Mouse (Mus musculus) adrenal gland, adult 2 months (tissue): ENCODE measurements around the gene Syna. TPM values are rescaled to one million over a fixed set of nuclear protein-coding genes. Genes with fewer than 3 reads are reported as not detected.

ENCODE experiments used
- DNase-seq: peaks from one replicate; pipeline ENCODE4 v3.0.0; 2021
- polyA plus RNA-seq: library from polyadenylated mRNA; depleted of rRNA; stranded (reverse); fragments of >200 nt; gene quantifications from 2 replicates; pipeline ENCODE4 v1.2.3, GENCODE M21; 2012
- total RNA-seq, 2 experiments: library from RNA; stranded (reverse); gene quantifications; 2 replicates each; pipeline ENCODE4 v1.2.3; 2021

Syna gene
- total and polyA plus RNA-seq, 3 experiments, result 0.04 TPM; not detected in 2

DNA sequence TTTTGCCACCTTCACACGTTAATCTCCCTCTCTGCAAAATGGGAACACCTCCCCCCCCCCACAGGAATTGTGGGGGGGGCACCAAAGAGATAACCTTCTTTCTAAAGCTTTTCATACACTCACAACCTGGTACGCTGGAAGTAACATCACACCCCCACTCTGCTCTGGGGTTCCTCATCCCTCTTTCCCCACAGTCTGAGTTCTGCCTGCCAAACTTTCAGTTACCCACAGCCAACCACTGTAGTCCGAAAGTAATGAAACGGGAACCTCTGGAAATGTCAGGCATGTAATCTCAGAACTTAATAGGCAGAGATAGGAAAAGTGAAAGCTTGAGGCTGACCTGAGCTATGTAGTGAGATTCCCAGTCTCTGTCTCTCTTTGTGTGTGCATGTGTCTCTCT, 7.5 kb upstream of the Syna start:
- DNase-seq, result no peak

DNA sequence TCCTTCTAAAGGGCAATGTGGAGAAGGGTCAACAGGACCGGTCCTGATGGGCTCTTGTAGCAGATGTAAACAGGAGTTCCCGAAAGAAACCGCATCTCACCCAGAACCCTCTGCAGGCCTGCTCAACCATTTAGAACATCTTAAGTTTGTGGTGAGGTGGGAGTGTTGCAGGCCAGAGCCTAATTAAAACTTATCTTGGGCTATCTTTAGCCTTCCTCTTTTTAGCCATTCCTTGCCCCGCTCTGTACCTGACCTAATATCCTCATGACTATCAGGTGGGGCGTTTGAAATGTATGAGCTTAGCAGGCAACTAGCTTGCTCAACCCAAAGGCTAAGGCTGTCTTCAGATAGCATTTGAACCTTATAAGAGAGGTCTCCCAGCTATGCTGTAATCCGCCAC, 5.7 kb upstream of the Syna start:
- no peak for DNase-seq

- DNase-seq, result no peak
These were observed 4.3 kb upstream of the Syna start for GRCm38 (mm10) chr5:134564272-134564671.

GRCm38 (mm10) chr5:134560450-134561171, 640 bp upstream of the Syna start:
- DNase-seq, result no peak

DNA sequence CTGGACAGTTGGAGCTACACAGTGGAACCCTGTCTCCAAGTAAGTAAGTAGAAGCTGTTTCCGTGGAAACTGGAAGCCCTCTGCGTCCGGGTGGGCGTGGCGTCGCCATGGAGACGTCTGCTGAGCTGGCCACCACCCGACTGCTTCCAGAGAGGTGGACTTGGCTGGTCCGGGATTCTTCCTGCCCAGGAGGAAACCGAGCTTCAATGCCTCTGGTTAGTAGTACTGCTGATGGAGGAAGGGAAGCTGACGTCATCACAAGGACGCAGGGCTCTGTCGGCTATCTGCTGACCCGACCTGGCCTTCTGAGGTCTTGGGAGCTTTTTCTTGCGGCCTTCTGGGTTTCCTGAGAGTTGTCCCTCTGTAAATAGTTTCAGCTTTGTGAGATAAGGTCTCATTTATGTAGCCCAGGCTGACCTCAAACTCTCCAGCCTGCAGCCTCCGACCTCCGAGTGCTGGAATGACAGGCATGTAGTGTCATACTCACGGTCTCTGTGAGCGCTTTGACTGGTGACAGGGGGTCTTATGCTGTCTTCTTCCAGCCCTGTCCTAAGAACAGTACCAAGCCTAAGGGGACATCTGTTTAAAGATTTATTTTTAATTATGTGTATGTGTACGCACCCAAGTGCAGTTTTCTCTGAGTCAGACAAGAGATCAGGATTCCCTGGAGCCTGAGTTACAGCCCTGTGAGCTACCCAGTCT, 4.4 kb downstream of the Syna start:
- peak; percentile 91 for DNase-seq

DNA sequence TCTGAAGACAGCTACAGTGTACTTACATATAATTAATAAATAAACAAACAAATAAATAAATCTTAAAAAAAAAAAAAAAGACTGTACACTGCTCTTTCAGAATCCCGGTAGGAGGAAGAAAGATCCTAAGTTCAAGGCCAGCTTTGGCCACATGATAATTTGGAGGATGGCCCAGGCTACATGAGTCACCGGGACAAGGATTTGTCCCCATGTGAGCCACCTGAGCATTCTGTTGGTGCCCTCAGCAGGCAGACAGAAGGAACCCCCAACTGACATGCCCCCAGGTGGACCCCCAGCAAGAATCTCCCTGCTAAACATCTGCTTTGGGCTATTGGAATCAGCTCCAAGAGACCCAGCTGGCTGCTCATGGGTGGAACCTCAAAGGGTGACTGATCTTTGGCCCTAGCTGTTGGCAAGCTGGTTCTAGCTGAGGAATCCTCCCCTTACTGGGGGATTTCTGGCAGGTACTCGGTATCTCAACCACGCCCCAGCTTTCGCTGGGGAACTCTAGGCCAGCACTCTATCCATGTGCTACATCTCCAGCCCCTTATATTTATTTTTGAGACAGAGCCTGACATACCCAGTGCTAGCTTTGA, 5.9 kb downstream of the Syna start:
- peak; percentile 86 for DNase-seq

GRCm38 (mm10) chr5:134552110-134552972, 7.6 kb downstream of the Syna start, which contains the start of gene Clip2:
Clip2 (minus strand) TSS chr5:134552434.
- DNase-seq, result peak; percentile 100

DNA sequence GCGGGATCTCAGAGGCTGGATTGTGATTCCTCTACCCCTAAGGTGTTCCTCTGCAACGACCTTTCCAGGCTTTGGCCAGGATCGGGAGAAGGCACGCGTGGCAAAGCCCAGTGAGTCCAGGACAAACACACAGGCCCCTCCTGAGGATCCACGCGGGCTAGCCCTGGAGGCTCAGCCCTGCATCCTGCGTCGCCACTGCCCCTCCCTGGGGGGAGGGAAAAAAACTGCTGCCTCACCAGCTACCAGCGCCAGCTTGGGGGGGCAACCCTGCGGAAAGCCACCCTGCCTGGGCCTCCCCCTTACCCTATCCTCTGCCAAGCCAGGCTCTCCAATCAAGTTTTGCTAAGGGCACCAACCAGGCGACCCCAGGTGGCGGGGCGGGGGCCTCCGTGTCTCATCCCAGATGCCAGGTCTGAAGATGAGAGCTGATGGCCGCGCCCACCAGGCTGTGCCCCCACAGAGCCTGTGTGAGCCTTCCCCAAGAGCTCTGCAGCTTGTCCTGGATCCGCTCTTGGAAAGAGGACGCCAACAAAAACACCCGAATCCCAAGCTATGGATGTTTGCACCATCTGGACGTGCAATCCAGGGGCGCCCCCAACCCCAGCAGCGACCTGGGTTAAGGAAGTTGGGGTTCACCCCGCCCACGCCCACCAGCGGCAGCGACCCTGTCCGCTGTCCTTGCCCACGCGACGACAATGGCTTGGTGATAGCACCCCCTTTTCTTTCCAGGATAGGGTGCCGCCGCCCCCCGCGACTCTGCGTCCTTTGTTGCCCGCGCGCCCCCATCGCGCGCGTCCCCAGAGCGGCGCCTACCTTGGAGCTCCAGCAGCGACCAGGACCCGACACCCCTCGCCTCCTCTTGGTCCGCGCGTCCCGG, 8.5 kb downstream of the Syna start:
- peak; percentile 53 for DNase-seq

DNA sequence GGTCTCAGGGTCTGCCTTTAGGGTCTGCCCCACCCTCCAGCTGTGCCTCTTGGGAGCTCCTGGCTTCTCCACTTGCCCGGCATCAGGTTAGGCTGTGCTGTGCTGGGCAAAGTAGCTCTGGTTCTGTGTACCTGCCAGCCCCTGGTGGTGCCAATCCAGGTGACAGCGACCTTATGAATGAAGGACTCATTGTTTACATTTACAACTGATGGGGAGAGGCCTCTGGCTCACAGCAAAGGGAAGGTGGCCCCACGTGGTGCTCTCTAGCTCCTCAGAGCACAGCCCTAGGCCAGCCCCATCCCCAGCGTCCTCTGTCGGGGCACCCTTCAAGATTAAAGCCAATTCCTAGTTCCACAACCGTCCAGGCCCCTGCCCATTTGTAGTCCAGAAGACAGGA, 9.1 kb downstream of the Syna start:
- no peak for DNase-seq

- no peak for DNase-seq
These were observed 10.3 kb downstream of the Syna start for GRCm38 (mm10) chr5:134549640-134550168.

GRCm38 (mm10) chr5:134548306-134548705, 11.7 kb downstream of the Syna start:
- DNase-seq, result no peak

- no peak for DNase-seq
These were observed 13.2 kb downstream of the Syna start for GRCm38 (mm10) chr5:134546790-134547189.

- no peak for DNase-seq
These were observed 14.7 kb downstream of the Syna start for GRCm38 (mm10) chr5:134545242-134545629.

GRCm38 (mm10) chr5:134544516-134545241, 15.3 kb downstream of the Syna start:
- DNase-seq, result peak; percentile 49

GRCm38 (mm10) chr5:134541640-134542039, 18.3 kb downstream of the Syna start:
- peak; percentile 65 for DNase-seq

GRCm38 (mm10) chr5:134540881-134541280, 19.1 kb downstream of the Syna start:
- DNase-seq, result peak; percentile 61

GRCm38 (mm10) chr5:134539891-134540290, 20.1 kb downstream of the Syna start:
- peak; percentile 87 for DNase-seq

GRCm38 (mm10) chr5:134536036-134536435, 23.9 kb downstream of the Syna start:
- no peak for DNase-seq

DNA sequence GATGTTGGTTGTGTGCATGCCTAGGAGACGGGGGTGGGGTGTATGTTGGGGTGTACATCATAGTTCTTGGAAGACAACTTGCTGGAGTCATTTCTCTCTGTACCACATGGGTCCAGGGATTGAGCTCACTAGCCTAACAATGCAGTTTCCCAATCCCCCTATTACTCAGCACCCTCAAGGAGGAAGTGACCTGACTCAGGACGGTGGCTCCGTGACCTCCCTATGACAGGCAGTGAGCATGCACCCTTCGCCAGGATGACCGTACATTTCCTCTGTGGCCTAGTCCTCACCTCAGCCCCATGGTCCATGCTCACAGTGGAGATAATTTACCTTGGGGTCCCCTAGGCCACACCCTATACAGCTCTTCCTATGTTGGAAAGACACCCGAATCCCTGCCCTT, 27.6 kb downstream of the Syna start:
- peak; percentile 69 for DNase-seq

- DNase-seq, result no peak
These were observed 28.4 kb downstream of the Syna start for GRCm38 (mm10) chr5:134531585-134531984.
